Mouse (Mus musculus) testis, postnatal 10 days (tissue): Measurements from ENCODE around the gene Pla2g15.

ENCODE experiments used
- DNase-seq: peaks from one replicate; pipeline ENCODE4 v3.0.0; 2021; ENCODE audit warnings: low spot score

Pla2g15 gene

GRCm38 (mm10) chr8:106149801-106150652 is at the start of gene Pla2g15:
TSS of gene Pla2g15 (plus strand) at chr8:106150399.
- peak; percentile 90 for DNase-seq

GRCm38 (mm10) chr8:106102321-106102720 is 47.9 kb upstream of the Pla2g15 start:
- DNase-seq = no peak

- DNase-seq = no peak
Measured at GRCm38 (mm10) chr8:106103888-106104287, 46.3 kb upstream of the Pla2g15 start.

- DNase-seq = no peak
Measured at GRCm38 (mm10) chr8:106106193-106106592, 44.0 kb upstream of the Pla2g15 start.

- peak; percentile 66 for DNase-seq
Measured at GRCm38 (mm10) chr8:106108080-106108479, 42.1 kb upstream of the Pla2g15 start.

GRCm38 (mm10) chr8:106108729-106109128 is 41.5 kb upstream of the Pla2g15 start:
- peak; percentile 60 for DNase-seq

- DNase-seq = no peak
Measured at GRCm38 (mm10) chr8:106112041-106112440, 38.2 kb upstream of the Pla2g15 start.

GRCm38 (mm10) chr8:106112514-106112913 is 37.7 kb upstream of the Pla2g15 start:
- no peak for DNase-seq

GRCm38 (mm10) chr8:106115897-106116296 is 34.3 kb upstream of the Pla2g15 start:
- peak; percentile 67 for DNase-seq

- DNase-seq = no peak
Measured at GRCm38 (mm10) chr8:106123443-106123842, 26.8 kb upstream of the Pla2g15 start.

GRCm38 (mm10) chr8:106126055-106126454 is 24.1 kb upstream of the Pla2g15 start:
- no peak for DNase-seq

GRCm38 (mm10) chr8:106127054-106127453 is 23.1 kb upstream of the Pla2g15 start:
- DNase-seq = no peak

- DNase-seq = peak; percentile 69
Measured at GRCm38 (mm10) chr8:106127882-106128410, 22.3 kb upstream of the Pla2g15 start.

- DNase-seq = no peak
Measured at GRCm38 (mm10) chr8:106129232-106129930, 20.8 kb upstream of the Pla2g15 start.

- DNase-seq = no peak
Measured at GRCm38 (mm10) chr8:106129997-106130396, 20.2 kb upstream of the Pla2g15 start.

- DNase-seq = no peak
Measured at GRCm38 (mm10) chr8:106130505-106130904, 19.7 kb upstream of the Pla2g15 start.

- DNase-seq = no peak
Measured at GRCm38 (mm10) chr8:106131021-106131420, 19.2 kb upstream of the Pla2g15 start.

- no peak for DNase-seq
Measured at GRCm38 (mm10) chr8:106131488-106132222, 18.5 kb upstream of the Pla2g15 start.

- DNase-seq = no peak
Measured at GRCm38 (mm10) chr8:106132356-106132755, 17.8 kb upstream of the Pla2g15 start.

GRCm38 (mm10) chr8:106133526-106133925 is 16.7 kb upstream of the Pla2g15 start:
- no peak for DNase-seq

GRCm38 (mm10) chr8:106133946-106134345 is 16.3 kb upstream of the Pla2g15 start:
- DNase-seq = no peak
